8 mouse cellular contexts compared by ENCODE assay signal in genomic region chr10:80741146-80741545, GRCm38 (mm10). TPM values are rescaled to one million over a fixed set of nuclear protein-coding genes. Genes with fewer than 3 reads are reported as not detected.
DNase-seq lines count a peak whose midpoint lies in the region; ATAC-seq lines count a peak whose summit lies in the region.

No protein-coding gene starts in this region.

- H3K4me3 ChIP-seq in heart, embryonic 14.5 days (ENCODE audit: control insufficient read depth in 1 of 2, insufficient read depth in 1 of 2, low read depth in 1 of 2, low read length in 2 of 2) = peak overlapping the region; percentile 90 to 99
- H3K4me3 ChIP-seq in limb, embryonic 11.5 days (ENCODE audit: low read depth, low read length) = peak overlapping the region; percentile 100
- peak overlapping the region; percentile 84 for H3K4me3 ChIP-seq in midbrain, embryonic 14.5 days (replicated peaks; ENCODE audit: low read depth, low read length)

- H3K9ac ChIP-seq in heart, embryonic 14.5 days (ENCODE audit: low read length) = peak overlapping the region; percentile 99
- peak overlapping the region; percentile 91 for H3K9ac ChIP-seq in limb, embryonic 11.5 days (ENCODE audit: low read length)
- H3K9ac ChIP-seq in midbrain, embryonic 14.5 days (replicated peaks; ENCODE audit: low read length) = peak overlapping the region; percentile 93

- H3K4me1 ChIP-seq in heart, embryonic 14.5 days (ENCODE audit: control insufficient read depth in 2 of 2, insufficient read depth in 2 of 2, low read length in 2 of 2) = peaks cover 12 to 37% of the 10 kb centered on the region in 2 experiments
- peaks cover 10% of the 10 kb centered on the region for H3K4me1 ChIP-seq in limb, embryonic 11.5 days (ENCODE audit: control insufficient read depth, insufficient read depth, low read length)
- peaks cover 18% of the 10 kb centered on the region for H3K4me1 ChIP-seq in midbrain, embryonic 14.5 days (ENCODE audit: control insufficient read depth, insufficient read depth, low read length)

- H3K27ac ChIP-seq in heart, embryonic 14.5 days (replicated peaks in 1 of 2; ENCODE audit: control insufficient read depth in 1 of 2, insufficient read depth in 1 of 2, low read depth in 2 of 2, low read length in 2 of 2) = peak overlapping the region; percentile 50 to 87
- H3K27ac ChIP-seq in limb, embryonic 11.5 days (replicated peaks; ENCODE audit: low read depth, low read length) = no peak overlapping the region
- peak overlapping the region; percentile 87; the same call in 1 of the 2 replicates for H3K27ac ChIP-seq in midbrain, embryonic 14.5 days (replicated peaks; ENCODE audit: low read depth, low read length)

- no peak for ATAC-seq in heart, embryonic 14.5 days (ENCODE audit: insufficient number of reproducible peaks, insufficient read depth, low FRiP score, low read depth)
- no peak for ATAC-seq in limb, embryonic 11.5 days (ENCODE audit: insufficient number of reproducible peaks, low FRiP score, low TSS enrichment, low read depth)
- no peak for ATAC-seq in midbrain, embryonic 14.5 days (ENCODE audit: low FRiP score, low TSS enrichment)

- no peaks in the 10 kb centered on the region for H3K27me3 ChIP-seq in heart, embryonic 14.5 days (ENCODE audit: control insufficient read depth, insufficient read depth, low read length)
- no peaks in the 10 kb centered on the region for H3K27me3 ChIP-seq in limb, embryonic 11.5 days (ENCODE audit: control insufficient read depth, insufficient read depth, low read length)
- no peaks in the 10 kb centered on the region for H3K27me3 ChIP-seq in midbrain, embryonic 14.5 days (ENCODE audit: control insufficient read depth, insufficient read depth, low read length)

- H3K9me3 ChIP-seq in heart, embryonic 14.5 days (ENCODE audit: control insufficient read depth, low read length) = no peaks in the 10 kb centered on the region
- no peaks in the 10 kb centered on the region for H3K9me3 ChIP-seq in limb, embryonic 11.5 days (ENCODE audit: control insufficient read depth, low read length)
- H3K9me3 ChIP-seq in midbrain, embryonic 14.5 days (ENCODE audit: control insufficient read depth, low read length) = no peaks in the 10 kb centered on the region

- H3K36me3 ChIP-seq in heart, embryonic 14.5 days (ENCODE audit: control insufficient read depth, insufficient read depth, low read length) = peaks cover 17% of the 10 kb centered on the region
- peaks cover 4% of the 10 kb centered on the region; the same call in 1 of the 2 replicates for H3K36me3 ChIP-seq in limb, embryonic 11.5 days (ENCODE audit: control insufficient read depth, insufficient read depth, low read length)
- H3K36me3 ChIP-seq in midbrain, embryonic 14.5 days (ENCODE audit: control insufficient read depth, insufficient read depth, low read length) = peaks cover 7% of the 10 kb centered on the region; the same call in 1 of the 2 replicates

- H3K4me2 ChIP-seq in heart, embryonic 14.5 days (ENCODE audit: low read length) = peak overlapping the region; percentile 85
- H3K4me2 ChIP-seq in limb, embryonic 11.5 days (ENCODE audit: low read depth, severe bottlenecking) = peak overlapping the region; percentile 92
- peak overlapping the region; percentile 96 for H3K4me2 ChIP-seq in midbrain, embryonic 14.5 days (ENCODE audit: low read length)

- 9% methylated on average over 5 of the region's 5 CpGs for WGBS in heart, embryonic 14.5 days
- 36% methylated on average over 5 of the region's 5 CpGs for WGBS in limb, embryonic 11.5 days
- 36% methylated on average over 5 of the region's 5 CpGs for WGBS in midbrain, embryonic 14.5 days

- intact Hi-C loops in heart, postnatal 25 days (cut with DNase I) = loop anchor here (5.0 kb wide), 1 partner anchor 39 kb away; the partner anchor contains the start of genes Izumo4 and Mob3a

- peak; percentile 54 to 56 for DNase-seq in heart, adult 18-20 months
- DNase-seq in heart, postnatal 25 days (ENCODE audit: low spot score) = no peak
- DNase-seq in brain, adult 2 months (ENCODE audit: low read depth, low spot score) = peak; percentile 43
- no peak for DNase-seq in limb, embryonic 11.5 days (ENCODE audit: low spot score)
- no peak for DNase-seq in midbrain, embryonic 14.5 days
- DNase-seq in spleen, adult 12 weeks (ENCODE audit: low spot score) = no peak
- DNase-seq in ovary, postnatal 14 days (ENCODE audit: low spot score) = no peak

RNA-seq across cellular contexts. Expression of gene Ap3d1, which starts 0.9 kb away (rescaled TPM):
- total RNA-seq in heart, adult 18-20 months (2021) = 10 to 100 TPM; 42.3 to 45.0 TPM
- total RNA-seq in heart, postnatal 25 days (2021) = 10 to 100 TPM; 39.8 to 44.2 TPM
- polyA plus RNA-seq in heart, embryonic 14.5 days (2014; fragmentation: Nextera tagmentation; extraction: Ambion mirVana) = 45.0 and 54.5 TPM in 2 replicates
- polyA plus RNA-seq in limb, embryonic 11.5 days (2014; fragmentation: Nextera tagmentation; extraction: Ambion mirVana) = 67.8 and 68.5 TPM in 2 replicates
- polyA plus RNA-seq in midbrain, embryonic 14.5 days (2014; fragmentation: Nextera tagmentation; extraction: Ambion mirVana) = 106 and 116 TPM in 2 replicates

RNA-seq across cellular contexts. Expression of gene Dot1l, which starts 13.9 kb away (rescaled TPM):
- total RNA-seq in heart, adult 18-20 months (2021) = 10 to 100 TPM; 11.7 to 14.3 TPM
- 10 to 100 TPM; 31.2 to 31.4 TPM for total RNA-seq in heart, postnatal 25 days (2021)
- 26.5 and 28.2 TPM in 2 replicates for polyA plus RNA-seq in heart, embryonic 14.5 days (2014; fragmentation: Nextera tagmentation; extraction: Ambion mirVana)
- polyA plus RNA-seq in limb, embryonic 11.5 days (2014; fragmentation: Nextera tagmentation; extraction: Ambion mirVana) = 23.0 and 27.8 TPM in 2 replicates
- polyA plus RNA-seq in midbrain, embryonic 14.5 days (2014; fragmentation: Nextera tagmentation; extraction: Ambion mirVana) = 23.4 and 27.9 TPM in 2 replicates

RNA-seq across cellular contexts. Expression of gene Izumo4, which starts 39.2 kb away (rescaled TPM):
- 1 to 10 TPM; 2.5 to 2.6 TPM for total RNA-seq in heart, adult 18-20 months (2021)
- 1 to 10 TPM; 2.6 to 3.4 TPM for total RNA-seq in heart, postnatal 25 days (2021)
- 3.5 and 7.0 TPM in 2 replicates for polyA plus RNA-seq in heart, embryonic 14.5 days (2014; fragmentation: Nextera tagmentation; extraction: Ambion mirVana)
- 4.8 and 5.0 TPM in 2 replicates for polyA plus RNA-seq in limb, embryonic 11.5 days (2014; fragmentation: Nextera tagmentation; extraction: Ambion mirVana)
- 22.4 and 25.1 TPM in 2 replicates for polyA plus RNA-seq in midbrain, embryonic 14.5 days (2014; fragmentation: Nextera tagmentation; extraction: Ambion mirVana)

RNA-seq across cellular contexts. Expression of gene Mob3a, which starts 39.4 kb away (rescaled TPM):
- 1 to 10 TPM; 7.5 to 8.0 TPM for total RNA-seq in heart, adult 18-20 months (2021)
- 1 to 10 TPM; 8.2 to 8.9 TPM for total RNA-seq in heart, postnatal 25 days (2021)
- 19.1 and 22.3 TPM in 2 replicates for polyA plus RNA-seq in heart, embryonic 14.5 days (2014; fragmentation: Nextera tagmentation; extraction: Ambion mirVana)
- 44.0 and 48.6 TPM in 2 replicates for polyA plus RNA-seq in limb, embryonic 11.5 days (2014; fragmentation: Nextera tagmentation; extraction: Ambion mirVana)
- 45.2 and 47.3 TPM in 2 replicates for polyA plus RNA-seq in midbrain, embryonic 14.5 days (2014; fragmentation: Nextera tagmentation; extraction: Ambion mirVana)

RNA-seq across cellular contexts. Expression of gene Sf3a2, which starts 56.9 kb away (rescaled TPM):
- 10 to 100 TPM; 28.6 to 28.7 TPM for total RNA-seq in heart, adult 18-20 months (2021)
- total RNA-seq in heart, postnatal 25 days (2021) = 10 to 100 TPM; 29.6 to 29.9 TPM
- polyA plus RNA-seq in heart, embryonic 14.5 days (2014; fragmentation: Nextera tagmentation; extraction: Ambion mirVana) = 49.2 and 51.0 TPM in 2 replicates
- polyA plus RNA-seq in limb, embryonic 11.5 days (2014; fragmentation: Nextera tagmentation; extraction: Ambion mirVana) = 122 and 130 TPM in 2 replicates
- polyA plus RNA-seq in midbrain, embryonic 14.5 days (2014; fragmentation: Nextera tagmentation; extraction: Ambion mirVana) = 57.2 and 75.1 TPM in 2 replicates

Comparison
In these comparisons a context has a peak if more than half of its experiments do, and no peak if none do; other contexts are left out.
1. DNase-seq: peak in heart, adult 18-20 months (2 of 2) and brain, adult 2 months (single experiment); none in heart, postnatal 25 days (single experiment), limb, embryonic 11.5 days (single experiment), midbrain, embryonic 14.5 days (single experiment), spleen, adult 12 weeks (single experiment) and ovary, postnatal 14 days (single experiment).
2. Peak in every context shown above with its lines, with median percentiles within 50 percentile points of each other: H3K4me2 ChIP-seq, H3K4me3 ChIP-seq and H3K9ac ChIP-seq.